Mouse (Mus musculus): ENCODE results near the gene Ugt1a7c.

DNA sequence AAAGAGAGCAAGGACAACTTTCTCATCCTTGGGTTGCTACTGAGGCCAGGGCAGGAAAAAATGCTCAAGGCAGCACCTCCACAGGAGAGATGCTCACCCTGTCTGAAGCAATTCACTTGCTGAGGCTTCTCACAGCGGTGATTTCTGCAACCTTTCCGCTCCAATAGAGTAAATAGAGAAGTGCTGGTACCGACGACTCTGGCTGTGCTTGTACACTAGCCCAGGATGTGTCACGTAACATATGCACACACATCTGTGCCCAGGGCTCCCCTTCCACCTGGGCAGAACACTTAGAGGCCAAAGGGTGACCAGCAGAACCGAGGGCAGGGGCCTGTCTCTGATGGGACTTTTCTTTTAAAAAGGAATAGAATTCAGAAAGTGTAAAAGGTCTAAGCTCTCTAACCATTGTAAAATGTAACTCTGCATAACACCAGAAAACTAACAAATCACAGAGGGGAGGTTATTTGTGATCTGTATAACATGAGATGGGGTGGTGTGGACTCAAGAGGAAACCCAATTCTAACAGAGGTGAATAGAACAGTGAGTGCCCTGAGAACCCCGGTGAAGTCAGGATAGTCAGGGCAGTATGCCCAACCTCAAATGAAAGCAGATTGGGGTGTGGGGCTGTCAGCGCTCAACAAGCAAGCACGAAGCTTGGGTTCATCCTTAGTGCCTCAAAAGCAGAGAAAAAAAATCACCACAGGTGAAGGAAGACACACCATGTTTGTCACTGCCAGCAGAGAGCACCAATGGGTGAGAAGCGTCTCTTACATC is 165.9 kb downstream of the Ugt1a7c start:
- TF ChIP-seq CTCF (IDR thresholded peaks at IDR 0.05; ENCODE audit: low read depth), result no peak
- TF ChIP-seq EP300 (optimal IDR thresholded peaks at IDR 0.05), result no peak

Data from stomach, postnatal 0 days (tissue).